Mouse (Mus musculus) stomach, postnatal 0 days (tissue): ENCODE data around the gene Fyb. TPM values are rescaled to one million over a fixed set of nuclear protein-coding genes. Genes with fewer than 3 reads are reported as not detected.

Experiments used
- ATAC-seq: fragments of 200-750 bp; cut with Nextera tagmentation; 2 replicates; pipeline ENCODE4 v1.8.0; 2017; ENCODE audit not compliant: low FRiP score, low TSS enrichment
- DNase-seq: peaks from one replicate; pipeline ENCODE4 v3.0.0-alpha.2; 2016; ENCODE audit warnings: low spot score
- H3K27ac ChIP-seq: fragments of 300-500 bp; sonication (generic); replicated peaks from 2 replicates; pipeline ENCODE4 v1.5.1; 2014; ENCODE audit warnings: mild to moderate bottlenecking, control low read depth
- H3K27me3 ChIP-seq: fragments of 300-500 bp; sonication (generic); 2 replicates; pipeline ENCODE4 v1.6.1; 2014; ENCODE audit warnings: low read length; ENCODE audit not compliant: control insufficient read depth, insufficient read depth
- H3K36me3 ChIP-seq: fragments of 300-500 bp; sonication (generic); 2 replicates; pipeline ENCODE4 v1.6.1; 2014; ENCODE audit warnings: low read length, mixed read lengths; ENCODE audit not compliant: control insufficient read depth, insufficient read depth
- H3K4me1 ChIP-seq: fragments of 300-500 bp; sonication (generic); replicated peaks from 2 replicates; pipeline ENCODE4 v1.6.1; 2014; ENCODE audit warnings: antibody characterized with exemption; ENCODE audit not compliant: control insufficient read depth, insufficient read depth
- H3K4me2 ChIP-seq: fragments of 300-500 bp; sonication (generic); replicated peaks from 2 replicates; pipeline ENCODE4 v1.6.1; 2014; ENCODE audit warnings: low read depth, mild to moderate bottlenecking, control low read depth, moderate library complexity
- H3K4me3 ChIP-seq: fragments of 300-500 bp; sonication (generic); 2 replicates; pipeline ENCODE4 v1.5.1; 2014; ENCODE audit warnings: low read depth, low read length, control low read depth
- H3K9ac ChIP-seq: fragments of 300-500 bp; sonication (generic); 2 replicates; pipeline ENCODE4 v1.6.1; 2014; ENCODE audit warnings: mild to moderate bottlenecking, low read length, control low read depth, mixed read lengths
- H3K9me3 ChIP-seq: fragments of 300-500 bp; sonication (generic); 2 replicates; pipeline ENCODE4 v1.6.1; 2016; ENCODE audit warnings: low read length; ENCODE audit not compliant: control insufficient read depth
- CTCF ChIP-seq: IDR thresholded peaks from 2 replicates; pipeline ENCODE4 v1.5.1; 2016; ENCODE audit warnings: antibody characterized with exemption, low read depth, mild to moderate bottlenecking, moderate library complexity
- EP300 ChIP-seq: optimal IDR thresholded peaks from 2 replicates; pipeline ENCODE3; 2016; ENCODE audit warnings: antibody characterized with exemption
- WGBS: fragments of 180-500 bp; shearing (Covaris S2); extraction: QIAGEN DNeasy Blood & Tissue Kit; methylation state at CpG from one replicate; pipeline ENCODE4 v1.1.7; 2014; 5-methylcytosine and 5-hydroxymethylcytosine counted together
- polyA plus RNA-seq: library from polyadenylated mRNA; unstranded; fragments of >200 nt; fragmentation: Nextera tagmentation; extraction: Ambion mirVana; gene quantifications from 2 replicates; pipeline ENCODE4 v1.2.1, GENCODE M21; 2015

Gene Fyb
- polyA plus RNA-seq, 1 experiment from 2014 or later: 5.5 TPM

- H3K9me3 ChIP-seq: no peaks in the 10 kb centered on the region
- H3K4me1 ChIP-seq: no peaks in the 10 kb centered on the region
- no peak overlapping the region for H3K4me2 ChIP-seq
- WGBS: 39% methylated on average over 4 of the region's 4 CpGs
- no peaks in the 10 kb centered on the region for H3K36me3 ChIP-seq
- H3K4me3 ChIP-seq: no peak overlapping the region
- H3K9ac ChIP-seq: no peak overlapping the region
- TF ChIP-seq EP300 (no peak), CTCF (no peak)
- no peak for ATAC-seq
- H3K27me3 ChIP-seq: no peaks in the 10 kb centered on the region
- no peak for DNase-seq
- no peak overlapping the region for H3K27ac ChIP-seq
These were observed 130.4 kb downstream of the Fyb start for GRCm38 (mm10) chr15:6653046-6653445.

DNA sequence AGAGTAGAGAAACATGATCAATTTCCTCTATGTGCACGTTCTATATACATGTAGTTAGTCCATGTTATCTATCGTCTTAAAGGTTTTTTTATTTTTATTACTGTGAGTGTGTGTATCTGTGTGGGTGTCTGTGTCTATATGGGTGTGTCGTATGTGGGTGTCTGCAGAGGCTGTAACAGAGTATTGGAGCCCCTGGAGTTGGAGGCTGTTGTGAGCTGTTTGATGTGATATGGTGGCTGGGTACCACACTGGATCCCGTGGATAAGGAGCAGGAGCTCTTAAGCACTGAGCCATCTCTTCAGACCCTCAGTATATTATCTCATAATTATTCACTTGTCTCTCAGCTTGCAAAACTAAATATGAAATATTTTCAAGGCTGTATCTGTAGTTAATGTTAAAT lies 135.4 kb downstream of the Fyb start:
- TF ChIP-seq EP300 (no peak), CTCF (no peak)
- ATAC-seq (no peak), DNase-seq (no peak)
- Histone ChIP-seq H3K27ac (no peak overlapping the region), H3K4me2 (no peak overlapping the region), H3K36me3 (no peaks in the 10 kb centered on the region), H3K27me3 (no peaks in the 10 kb centered on the region), H3K4me3 (no peak overlapping the region), H3K9me3 (no peaks in the 10 kb centered on the region), H3K4me1 (no peaks in the 10 kb centered on the region), H3K9ac (no peak overlapping the region)
- 81% methylated on average over 4 of the region's 4 CpGs for WGBS

DNA sequence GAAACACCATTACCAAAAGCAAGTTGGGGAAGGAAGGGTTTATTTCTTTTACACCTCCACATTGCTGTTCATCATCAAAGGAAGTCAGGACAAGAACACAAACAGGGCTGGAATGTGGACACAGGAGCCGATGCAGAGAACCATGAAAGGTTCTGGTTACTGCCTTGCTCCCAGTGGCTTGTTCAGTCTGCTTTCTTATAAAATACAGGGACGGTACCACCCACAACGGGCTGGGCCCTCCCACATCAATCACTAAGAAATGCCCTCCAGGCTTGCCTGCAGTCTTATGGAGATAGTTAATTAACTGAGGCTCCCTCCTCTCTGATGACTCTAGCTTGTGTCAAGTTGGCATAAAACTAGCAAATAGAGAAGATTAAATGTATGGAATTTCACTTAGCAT lies 139.3 kb downstream of the Fyb start:
- Histone ChIP-seq H3K9me3 (no peaks in the 10 kb centered on the region), H3K27me3 (no peaks in the 10 kb centered on the region), H3K4me1 (no peaks in the 10 kb centered on the region), H3K27ac (no peak overlapping the region), H3K4me3 (no peak overlapping the region), H3K9ac (no peak overlapping the region), H3K4me2 (no peak overlapping the region), H3K36me3 (no peaks in the 10 kb centered on the region)
- 48% methylated on average over 3 of the region's 3 CpGs for WGBS
- no peak for DNase-seq
- no peak for ATAC-seq
- TF ChIP-seq CTCF (no peak), EP300 (no peak)

GRCm38 (mm10) chr15:6663991-6664390 lies 141.3 kb downstream of the Fyb start:
- Histone ChIP-seq H3K4me1 (no peaks in the 10 kb centered on the region), H3K27ac (no peak overlapping the region), H3K4me3 (no peak overlapping the region), H3K9ac (no peak overlapping the region), H3K36me3 (no peaks in the 10 kb centered on the region), H3K9me3 (no peaks in the 10 kb centered on the region), H3K27me3 (no peaks in the 10 kb centered on the region), H3K4me2 (no peak overlapping the region)
- no peak for TF ChIP-seq EP300
- TF ChIP-seq CTCF: no peak
- ATAC-seq (no peak), DNase-seq (no peak)
- 64% methylated on average over 7 of the region's 7 CpGs for WGBS

GRCm38 (mm10) chr15:6666072-6666471 lies 143.4 kb downstream of the Fyb start:
- Histone ChIP-seq H3K36me3 (no peaks in the 10 kb centered on the region), H3K9me3 (no peaks in the 10 kb centered on the region), H3K4me1 (no peaks in the 10 kb centered on the region), H3K4me3 (no peak overlapping the region), H3K27me3 (no peaks in the 10 kb centered on the region), H3K27ac (no peak overlapping the region), H3K4me2 (no peak overlapping the region), H3K9ac (no peak overlapping the region)
- WGBS: 28% methylated on average over 5 of the region's 5 CpGs
- DNase-seq (no peak), ATAC-seq (no peak)
- TF ChIP-seq CTCF: no peak
- TF ChIP-seq EP300: no peak

DNA sequence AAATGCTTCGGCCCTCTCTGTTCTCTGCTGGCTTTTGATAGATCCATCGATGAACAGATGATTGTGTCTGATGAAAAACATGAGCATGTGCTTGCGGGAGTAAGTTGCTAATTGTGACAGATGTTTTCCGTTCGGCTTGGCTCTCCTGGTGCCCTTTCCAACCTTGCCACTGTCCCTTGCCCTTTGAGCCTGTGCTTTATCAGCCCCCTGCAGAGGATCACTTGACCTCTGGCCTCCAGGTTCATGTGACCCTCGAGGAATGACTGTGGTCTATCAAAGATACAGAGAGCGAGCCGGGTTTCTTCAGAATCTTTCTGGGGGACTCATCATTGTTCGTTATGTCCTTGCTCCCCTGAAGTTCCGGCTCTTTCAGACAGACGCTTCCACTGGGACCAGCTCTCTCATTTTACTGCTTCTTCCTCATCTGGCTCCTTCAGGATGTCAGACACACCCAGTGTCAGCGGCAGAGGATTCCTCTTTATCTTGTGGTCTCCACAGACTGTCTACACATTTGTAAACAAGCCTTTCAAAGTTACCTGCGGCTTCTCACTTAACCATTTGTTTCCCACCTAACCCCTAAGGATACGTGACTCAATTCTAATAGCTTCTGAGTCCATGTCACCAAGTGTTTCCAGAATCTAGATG lies 146.3 kb downstream of the Fyb start:
- Histone ChIP-seq H3K36me3 (no peaks in the 10 kb centered on the region), H3K27ac (no peak overlapping the region), H3K4me1 (no peaks in the 10 kb centered on the region), H3K4me2 (no peak overlapping the region), H3K4me3 (no peak overlapping the region), H3K9ac (no peak overlapping the region), H3K9me3 (no peaks in the 10 kb centered on the region), H3K27me3 (no peaks in the 10 kb centered on the region)
- no peak for ATAC-seq
- no peak for DNase-seq
- no peak for TF ChIP-seq EP300
- WGBS: 43% methylated on average over 14 of the region's 14 CpGs
